Mouse (Mus musculus) testis, adult 2 months (tissue): ENCODE data around the gene Sardh. TPM values are rescaled to one million over a fixed set of nuclear protein-coding genes. Genes with fewer than 3 reads are reported as not detected.

Experiments
- H3K27ac ChIP-seq: fragments of 200-500 bp; 2 replicates; pipeline ENCODE4 v1.5.1; 2012; ENCODE audit warnings: low read depth, low read length; ENCODE audit not compliant: control insufficient read depth, insufficient read depth
- H3K27me3 ChIP-seq: fragments of 200-500 bp; 2 replicates; pipeline ENCODE4 v1.6.1; 2012; ENCODE audit warnings: mild to moderate bottlenecking, low read length, moderate library complexity; ENCODE audit not compliant: control insufficient read depth, insufficient read depth
- H3K36me3 ChIP-seq: fragments of 200-500 bp; 2 replicates; pipeline ENCODE4 v1.6.1; 2012; ENCODE audit warnings: mild to moderate bottlenecking, low read length; ENCODE audit not compliant: control insufficient read depth, insufficient read depth
- H3K4me1 ChIP-seq: fragments of 200-500 bp; 2 replicates; pipeline ENCODE4 v1.6.1; 2012; ENCODE audit warnings: low read length; ENCODE audit not compliant: control insufficient read depth, insufficient read depth
- H3K4me3 ChIP-seq: fragments of 200-500 bp; 2 replicates; pipeline ENCODE4 v1.5.1; 2012; ENCODE audit warnings: low read depth, mild to moderate bottlenecking, low read length, moderate library complexity, mixed read lengths; ENCODE audit not compliant: control insufficient read depth
- CTCF ChIP-seq: fragments of 200-500 bp; IDR thresholded peaks from 2 replicates; pipeline ENCODE4 v1.5.1; 2012; ENCODE audit warnings: low read depth, mild to moderate bottlenecking, inconsistent platforms, low read length, moderate library complexity; ENCODE audit not compliant: control insufficient read depth, insufficient read depth, insufficient replicate concordance
- POLR2A ChIP-seq: fragments of 200-500 bp; IDR thresholded peaks from 2 replicates; pipeline ENCODE4 v1.6.1; 2012; ENCODE audit warnings: low read depth, mild to moderate bottlenecking, inconsistent platforms, low read length, moderate library complexity; ENCODE audit not compliant: control insufficient read depth
- polyA plus RNA-seq: library from polyadenylated mRNA; depleted of rRNA; stranded (reverse); fragments of >200 nt; gene quantifications from 2 replicates; pipeline ENCODE4 v1.2.3, GENCODE M21; 2012

Sardh gene
- polyA plus RNA-seq, 1 experiment, result 1.7 TPM

- no peaks in the 10 kb centered on the region for H3K36me3 ChIP-seq
- H3K4me3 ChIP-seq, result no peak overlapping the region
- H3K4me1 ChIP-seq, result peaks cover 8% of the 10 kb centered on the region
- H3K27ac ChIP-seq, result no peak overlapping the region
- no peaks in the 10 kb centered on the region for H3K27me3 ChIP-seq
- no peak for TF ChIP-seq CTCF
- no peak for TF ChIP-seq POLR2A
Observed at GRCm38 (mm10) chr2:27209816-27210215, 38.3 kb downstream of the Sardh start.

- H3K36me3 ChIP-seq, result no peaks in the 10 kb centered on the region
- no peaks in the 10 kb centered on the region for H3K27me3 ChIP-seq
- TF ChIP-seq CTCF (no peak), POLR2A (no peak)
- H3K4me1 ChIP-seq, result peaks cover 8% of the 10 kb centered on the region
- H3K4me3 ChIP-seq, result no peak overlapping the region
- H3K27ac ChIP-seq, result no peak overlapping the region
Observed at GRCm38 (mm10) chr2:27209370-27209769, 38.8 kb downstream of the Sardh start.

- no peak for TF ChIP-seq POLR2A
- no peak for TF ChIP-seq CTCF
- Histone ChIP-seq H3K4me3 (no peak overlapping the region), H3K4me1 (peaks cover 4% of the 10 kb centered on the region), H3K27ac (peak overlapping the region; percentile 83), H3K36me3 (no peaks in the 10 kb centered on the region), H3K27me3 (no peaks in the 10 kb centered on the region)
Observed at GRCm38 (mm10) chr2:27207126-27207525, 41.0 kb downstream of the Sardh start.

- TF ChIP-seq CTCF, result no peak
- TF ChIP-seq POLR2A, result no peak
- H3K36me3 ChIP-seq, result no peaks in the 10 kb centered on the region
- peaks cover 4% of the 10 kb centered on the region for H3K4me1 ChIP-seq
- peak overlapping the region; percentile 58 for H3K27ac ChIP-seq
- no peaks in the 10 kb centered on the region for H3K27me3 ChIP-seq
- H3K4me3 ChIP-seq, result no peak overlapping the region
Observed at GRCm38 (mm10) chr2:27206128-27206797, 41.9 kb downstream of the Sardh start.

GRCm38 (mm10) chr2:27205666-27206065, 42.5 kb downstream of the Sardh start:
- H3K27me3 ChIP-seq, result no peaks in the 10 kb centered on the region
- peaks cover 1% of the 10 kb centered on the region for H3K4me1 ChIP-seq
- H3K36me3 ChIP-seq, result no peaks in the 10 kb centered on the region
- H3K27ac ChIP-seq, result peak overlapping the region; percentile 58
- TF ChIP-seq POLR2A, result no peak
- TF ChIP-seq CTCF, result no peak
- H3K4me3 ChIP-seq, result no peak overlapping the region

DNA sequence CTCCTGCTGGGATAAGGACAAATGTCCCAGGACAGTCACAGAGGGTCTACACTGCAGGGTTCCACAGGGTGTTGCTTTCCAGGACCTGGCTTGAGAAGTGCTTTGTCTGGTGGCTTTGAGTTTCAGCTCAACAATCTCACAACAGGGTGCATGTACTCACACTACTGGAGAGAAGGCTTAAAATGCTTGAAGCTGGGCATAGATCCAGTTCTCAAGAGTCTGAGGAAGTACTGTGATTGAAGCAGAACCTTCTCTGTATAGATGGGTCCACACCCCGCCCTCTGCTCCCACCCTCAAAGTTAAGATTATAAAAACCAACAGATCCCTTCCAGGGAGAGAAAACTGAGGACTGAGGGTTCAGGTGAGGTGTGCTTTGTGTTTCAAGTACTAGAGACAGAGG, 47.6 kb downstream of the Sardh start:
- Histone ChIP-seq H3K27ac (no peak overlapping the region), H3K27me3 (no peaks in the 10 kb centered on the region), H3K4me1 (no peaks in the 10 kb centered on the region), H3K4me3 (no peak overlapping the region), H3K36me3 (no peaks in the 10 kb centered on the region)
- TF ChIP-seq POLR2A, result no peak
- no peak for TF ChIP-seq CTCF

DNA sequence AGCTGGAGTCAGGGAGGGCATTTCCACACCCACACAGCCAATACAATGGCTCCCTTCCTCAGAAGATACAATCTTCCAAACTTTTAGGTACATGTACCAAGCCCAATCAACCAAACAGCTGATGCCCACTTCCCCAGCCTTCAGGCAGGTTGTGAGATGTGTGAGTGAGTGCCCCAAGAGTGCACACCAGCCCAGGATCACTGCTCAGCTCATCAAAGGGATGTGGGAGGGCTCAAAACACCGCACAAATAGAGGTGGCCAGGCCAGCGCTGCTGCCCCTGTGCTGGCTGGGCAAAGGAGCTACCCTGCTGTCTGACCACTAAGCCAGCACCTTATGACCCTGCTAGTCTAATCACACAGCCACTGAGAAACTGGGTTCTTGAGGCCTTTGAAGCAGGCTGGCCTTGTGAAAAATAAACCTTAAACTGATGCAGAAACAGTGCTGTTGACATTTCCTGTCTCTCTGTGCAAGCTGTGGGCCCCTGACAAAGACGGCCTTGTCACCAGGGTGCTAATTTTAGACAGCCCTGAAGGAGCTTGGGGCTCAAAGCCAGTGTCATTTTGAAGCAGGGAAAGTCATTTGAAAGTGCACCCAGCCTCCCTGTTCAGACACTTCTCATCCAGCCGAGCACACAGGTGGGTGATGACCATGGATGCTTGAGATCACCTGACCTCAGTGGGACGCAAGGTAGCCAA, 49.4 kb downstream of the Sardh start:
- TF ChIP-seq CTCF (no peak), POLR2A (no peak)
- H3K4me3 ChIP-seq, result no peak overlapping the region
- H3K27ac ChIP-seq, result no peak overlapping the region
- H3K4me1 ChIP-seq, result no peaks in the 10 kb centered on the region
- H3K36me3 ChIP-seq, result no peaks in the 10 kb centered on the region
- no peaks in the 10 kb centered on the region for H3K27me3 ChIP-seq

- Histone ChIP-seq H3K36me3 (no peaks in the 10 kb centered on the region), H3K4me3 (no peak overlapping the region), H3K27ac (no peak overlapping the region), H3K4me1 (no peaks in the 10 kb centered on the region), H3K27me3 (no peaks in the 10 kb centered on the region)
- TF ChIP-seq CTCF (no peak), POLR2A (no peak)
Observed at GRCm38 (mm10) chr2:27189994-27190393, 58.1 kb downstream of the Sardh start.
